ENCODE assay signal across 8 mouse cellular contexts in the genomic region with DNA sequence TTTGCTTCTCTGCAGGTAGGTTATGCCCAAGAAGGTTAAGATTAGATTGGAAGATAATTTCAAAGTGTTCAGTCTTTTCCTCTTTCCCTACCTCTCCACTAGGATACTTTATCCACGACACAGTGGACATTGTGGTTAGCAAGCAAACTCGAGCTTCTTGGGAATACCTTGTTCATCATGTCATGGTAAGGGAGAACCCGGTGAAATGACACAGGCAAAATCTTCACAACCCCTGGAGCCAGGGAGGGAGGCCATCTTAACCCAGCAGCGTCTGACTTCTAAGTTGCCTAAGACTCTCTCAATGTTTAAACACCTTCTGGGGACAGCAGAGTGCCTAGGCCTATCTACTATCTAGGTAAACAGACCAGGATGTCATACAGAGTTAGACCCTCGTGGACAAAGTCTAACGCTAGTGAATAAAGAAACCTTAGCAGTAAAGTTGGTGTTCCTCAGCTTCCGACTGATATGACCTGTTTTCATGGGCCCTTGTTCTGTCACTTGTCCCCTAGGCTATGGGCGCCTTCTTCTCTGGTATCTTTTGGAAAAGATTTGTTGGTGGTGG. TPM values are rescaled to one million over a fixed set of nuclear protein-coding genes. Genes with fewer than 3 reads are reported as not detected.
A peak's percentile ranks its signal among the peaks of the same experiment; 100 is the strongest.
DNase-seq lines count a peak whose midpoint lies in the region; ATAC-seq and TF ChIP-seq lines count a peak whose summit lies in the region.

No protein-coding gene starts in this region.

- H3K4me3 ChIP-seq in kidney, embryonic 16.5 days (ENCODE audit: low read length), result peak overlapping the region; percentile 73
- H3K4me3 ChIP-seq in intestine, postnatal 0 days (ENCODE audit: low read depth, low read length), result peak overlapping the region; percentile 69
- peak overlapping the region; percentile 53 for H3K4me3 ChIP-seq in neural tube, embryonic 14.5 days (ENCODE audit: low read depth, low read length)

- peak overlapping the region; percentile 85 for H3K9ac ChIP-seq in kidney, embryonic 16.5 days (replicated peaks; ENCODE audit: low read length)
- H3K9ac ChIP-seq in intestine, postnatal 0 days (ENCODE audit: low read depth, low read length), result no peak overlapping the region
- H3K9ac ChIP-seq in neural tube, embryonic 14.5 days (replicated peaks; ENCODE audit: low read depth, low read length), result 0 out of 2 replicates have a peak overlapping the region, but pooled peaks have one; percentile 41

- H3K9me3 ChIP-seq in kidney, embryonic 16.5 days (ENCODE audit: low read length), result no peaks in the 10 kb centered on the region
- H3K9me3 ChIP-seq in intestine, postnatal 0 days (ENCODE audit: control insufficient read depth), result no peaks in the 10 kb centered on the region
- H3K9me3 ChIP-seq in neural tube, embryonic 14.5 days (ENCODE audit: control insufficient read depth, low read length), result no peaks in the 10 kb centered on the region

- peaks cover 26% of the 10 kb centered on the region for H3K36me3 ChIP-seq in kidney, embryonic 16.5 days (ENCODE audit: insufficient read depth, low read length)
- H3K36me3 ChIP-seq in intestine, postnatal 0 days (ENCODE audit: control insufficient read depth, insufficient read depth), result peaks cover 19% of the 10 kb centered on the region
- H3K36me3 ChIP-seq in neural tube, embryonic 14.5 days (ENCODE audit: control insufficient read depth, insufficient read depth, low read length), result peaks cover 24% of the 10 kb centered on the region

- peak overlapping the region; percentile 95 for H3K27ac ChIP-seq in kidney, embryonic 16.5 days (ENCODE audit: low read length)
- H3K27ac ChIP-seq in intestine, postnatal 0 days (ENCODE audit: low read depth, low read length), result no peak overlapping the region
- H3K27ac ChIP-seq in neural tube, embryonic 14.5 days (ENCODE audit: low read depth, low read length), result peak overlapping the region; percentile 78; the same call in 1 of the 2 replicates

- no peaks in the 10 kb centered on the region for H3K27me3 ChIP-seq in kidney, embryonic 16.5 days (ENCODE audit: insufficient read depth, low read length)
- no peaks in the 10 kb centered on the region for H3K27me3 ChIP-seq in intestine, postnatal 0 days (replicated peaks; ENCODE audit: control insufficient read depth, insufficient read depth, low read length)
- H3K27me3 ChIP-seq in neural tube, embryonic 14.5 days (ENCODE audit: control insufficient read depth, insufficient read depth, low read length), result no peaks in the 10 kb centered on the region

- ATAC-seq in kidney, embryonic 16.5 days (ENCODE audit: low FRiP score, low TSS enrichment), result no peak
- no peak for ATAC-seq in intestine, postnatal 0 days
- ATAC-seq in neural tube, embryonic 14.5 days (ENCODE audit: low read depth), result no peak

- H3K4me2 ChIP-seq in kidney, embryonic 16.5 days (replicated peaks; ENCODE audit: low read depth, low read length), result peak overlapping the region; percentile 86
- peak overlapping the region; percentile 94 for H3K4me2 ChIP-seq in intestine, postnatal 0 days (replicated peaks; ENCODE audit: low read depth)
- peak overlapping the region; percentile 53 for H3K4me2 ChIP-seq in neural tube, embryonic 14.5 days (ENCODE audit: low read depth, low read length)

- WGBS in kidney, embryonic 16.5 days, result 27% methylated on average over 8 of the region's 8 CpGs
- WGBS in intestine, postnatal 0 days, result 19% methylated on average over 8 of the region's 8 CpGs
- 27% methylated on average over 8 of the region's 8 CpGs for WGBS in neural tube, embryonic 14.5 days

- peaks cover 55% of the 10 kb centered on the region for H3K4me1 ChIP-seq in kidney, embryonic 16.5 days (ENCODE audit: insufficient read depth, low read length)
- H3K4me1 ChIP-seq in intestine, postnatal 0 days (replicated peaks; ENCODE audit: control insufficient read depth, insufficient read depth, low read length), result no peaks in the 10 kb centered on the region
- peaks cover 32% of the 10 kb centered on the region for H3K4me1 ChIP-seq in neural tube, embryonic 14.5 days (ENCODE audit: control insufficient read depth, insufficient read depth, low read length)

- no peak for TF ChIP-seq CTCF in intestine, postnatal 0 days (IDR thresholded peaks at IDR 0.05; ENCODE audit: low read depth)

- no peak for DNase-seq in kidney, postnatal 10 days
- DNase-seq in embryo, embryonic 9.5 days (ENCODE audit: extremely low spot score), result peak; percentile 61
- DNase-seq in spleen, adult 12 weeks (ENCODE audit: low spot score), result no peak
- no peak for DNase-seq in right cerebral cortex, adult 2 months (ENCODE audit: low spot score in 2 of 2)
- DNase-seq in left cerebral cortex, adult 8-10 months (ENCODE audit: low spot score in 2 of 2), result no peak

RNA-seq across cellular contexts. Expression of gene Tlcd1, which starts 3.0 kb away (rescaled TPM):
- 35.1 and 36.1 TPM in 2 replicates for polyA plus RNA-seq in kidney, embryonic 16.5 days (2015; fragmentation: Nextera tagmentation; extraction: Ambion mirVana)
- 14.1 and 16.1 TPM in 2 replicates for polyA plus RNA-seq in intestine, postnatal 0 days (2015; fragmentation: Nextera tagmentation; extraction: Ambion mirVana)
- 14.6 and 16.7 TPM in 2 replicates for polyA plus RNA-seq in neural tube, embryonic 14.5 days (2014; fragmentation: Nextera tagmentation; extraction: Ambion mirVana)
- 10 to 100 TPM; 24.8 to 34.9 (median 28.4) TPM for total RNA-seq in left cerebral cortex, adult 8-10 months (2022)

RNA-seq across cellular contexts. Expression of gene Nek8, which starts 3.0 kb away (rescaled TPM):
- polyA plus RNA-seq in kidney, embryonic 16.5 days (2015; fragmentation: Nextera tagmentation; extraction: Ambion mirVana), result 27.9 and 29.1 TPM in 2 replicates
- 5.7 and 5.8 TPM in 2 replicates for polyA plus RNA-seq in intestine, postnatal 0 days (2015; fragmentation: Nextera tagmentation; extraction: Ambion mirVana)
- polyA plus RNA-seq in neural tube, embryonic 14.5 days (2014; fragmentation: Nextera tagmentation; extraction: Ambion mirVana), result 3.9 and 6.1 TPM in 2 replicates
- 1 to 10 TPM; 2.0 to 4.3 (median 2.8) TPM for total RNA-seq in left cerebral cortex, adult 8-10 months (2022)

RNA-seq across cellular contexts. Expression of gene Rpl23a, which starts 3.9 kb away (rescaled TPM):
- polyA plus RNA-seq in kidney, embryonic 16.5 days (2015; fragmentation: Nextera tagmentation; extraction: Ambion mirVana), result 1,090 and 1,147 TPM in 2 replicates
- polyA plus RNA-seq in intestine, postnatal 0 days (2015; fragmentation: Nextera tagmentation; extraction: Ambion mirVana), result 762 and 768 TPM in 2 replicates
- 906 and 951 TPM in 2 replicates for polyA plus RNA-seq in neural tube, embryonic 14.5 days (2014; fragmentation: Nextera tagmentation; extraction: Ambion mirVana)
- 100 to 1,000 TPM; 678 to 790 (median 743) TPM for total RNA-seq in left cerebral cortex, adult 8-10 months (2022)

RNA-seq across cellular contexts. Expression of gene Rab34, which starts 8.7 kb away (rescaled TPM):
- 128 and 130 TPM in 2 replicates for polyA plus RNA-seq in kidney, embryonic 16.5 days (2015; fragmentation: Nextera tagmentation; extraction: Ambion mirVana)
- 33.9 and 35.4 TPM in 2 replicates for polyA plus RNA-seq in intestine, postnatal 0 days (2015; fragmentation: Nextera tagmentation; extraction: Ambion mirVana)
- 61.5 and 63.9 TPM in 2 replicates for polyA plus RNA-seq in neural tube, embryonic 14.5 days (2014; fragmentation: Nextera tagmentation; extraction: Ambion mirVana)
- total RNA-seq in left cerebral cortex, adult 8-10 months (2022), result 10 to 100 TPM; 23.9 to 29.6 (median 26.2) TPM

RNA-seq across cellular contexts. Expression of gene Proca1, which starts 13.7 kb away (rescaled TPM):
- polyA plus RNA-seq in kidney, embryonic 16.5 days (2015; fragmentation: Nextera tagmentation; extraction: Ambion mirVana), result 4.5 and 4.8 TPM in 2 replicates
- polyA plus RNA-seq in intestine, postnatal 0 days (2015; fragmentation: Nextera tagmentation; extraction: Ambion mirVana), result 0.77 and 1.1 TPM in 2 replicates
- 2.8 and 3.5 TPM in 2 replicates for polyA plus RNA-seq in neural tube, embryonic 14.5 days (2014; fragmentation: Nextera tagmentation; extraction: Ambion mirVana)
- 1 to 10 TPM; 5.9 to 7.4 (median 6.8) TPM for total RNA-seq in left cerebral cortex, adult 8-10 months (2022)
